Mouse (Mus musculus): Measurements from ENCODE around the gene Dram1. TPM values are rescaled to one million over a fixed set of nuclear protein-coding genes. Genes with fewer than 3 reads are reported as not detected.

Dram1 gene
- total and polyA plus RNA-seq, 2 experiments from 2014 or later = 0.39 to 0.44 TPM

DNA sequence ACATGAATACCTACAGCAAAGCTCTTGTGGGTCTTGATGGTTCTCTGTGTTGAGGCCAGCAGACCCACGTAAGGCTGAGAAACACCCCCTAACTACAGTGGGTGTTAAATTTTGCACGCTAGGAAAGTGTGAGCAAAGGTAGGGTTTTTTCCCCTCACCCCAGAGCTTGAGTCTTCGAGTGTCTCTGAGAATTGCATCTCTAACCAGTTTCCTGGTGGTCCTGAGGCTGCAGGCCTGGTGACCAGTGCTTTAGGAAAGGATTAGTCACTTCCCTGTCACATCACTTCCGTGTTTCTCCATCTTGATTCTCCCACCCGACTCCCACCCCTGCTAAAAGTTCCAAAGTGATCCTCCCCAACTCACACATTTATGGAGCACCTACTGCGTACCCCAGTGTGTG, 25.3 kb upstream of the Dram1 start:
- Histone ChIP-seq H3K4me2 (ENCODE audit: low read depth, low read length, poor library complexity, severe bottlenecking) (no peak overlapping the region), H3K9me3 (ENCODE audit: low read length) (no peaks in the 10 kb centered on the region), H3K27me3 (ENCODE audit: insufficient read depth, low read length) (no peaks in the 10 kb centered on the region), H3K4me1 (ENCODE audit: insufficient read depth, low read length) (no peaks in the 10 kb centered on the region), H3K27ac (ENCODE audit: low read depth, low read length) (no peak overlapping the region), H3K9ac (replicated peaks; ENCODE audit: low read length, poor library complexity, severe bottlenecking) (no peak overlapping the region), H3K36me3 (ENCODE audit: insufficient read depth, low read length) (no peaks in the 10 kb centered on the region), H3K4me3 (ENCODE audit: low read depth, low read length) (no peak overlapping the region)
- ATAC-seq (ENCODE audit: low FRiP score) = no peak
- no peak for DNase-seq (ENCODE audit: low spot score)
- no peak for TF ChIP-seq CTCF (IDR thresholded peaks at IDR 0.05)
- 92% methylated on average over 6 of the region's 6 CpGs for WGBS

DNA sequence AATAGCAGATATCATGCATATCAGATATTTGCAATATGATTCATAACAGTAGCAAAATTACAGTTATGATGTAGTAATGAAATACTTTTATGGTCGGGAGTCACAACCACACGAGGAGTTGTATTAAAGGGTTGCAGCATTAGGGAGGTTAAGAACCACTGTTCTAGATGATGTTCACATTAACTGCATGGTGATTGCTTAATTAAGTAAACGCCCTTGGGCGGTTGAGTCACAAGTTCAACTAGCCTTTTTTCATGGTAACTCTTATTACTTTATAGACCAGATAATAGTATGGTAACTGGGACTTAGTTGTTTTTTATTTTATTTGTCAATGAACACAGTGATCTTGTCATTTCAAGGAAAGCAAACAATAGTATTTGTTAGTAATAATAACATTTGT, 24.1 kb upstream of the Dram1 start:
- Histone ChIP-seq H3K27ac (ENCODE audit: low read depth, low read length) (no peak overlapping the region), H3K4me3 (ENCODE audit: low read depth, low read length) (no peak overlapping the region), H3K36me3 (ENCODE audit: insufficient read depth, low read length) (no peaks in the 10 kb centered on the region), H3K27me3 (ENCODE audit: insufficient read depth, low read length) (no peaks in the 10 kb centered on the region), H3K4me1 (ENCODE audit: insufficient read depth, low read length) (no peaks in the 10 kb centered on the region), H3K9me3 (ENCODE audit: low read length) (no peaks in the 10 kb centered on the region), H3K4me2 (ENCODE audit: low read depth, low read length, poor library complexity, severe bottlenecking) (no peak overlapping the region), H3K9ac (replicated peaks; ENCODE audit: low read length, poor library complexity, severe bottlenecking) (no peak overlapping the region)
- whole genome bisulfite sequencing = 96% methylated on average over 4 of the region's 4 CpGs
- DNase-seq (ENCODE audit: low spot score) (no peak), ATAC-seq (ENCODE audit: low FRiP score) (no peak)
- no peak for TF ChIP-seq CTCF (IDR thresholded peaks at IDR 0.05)

DNA sequence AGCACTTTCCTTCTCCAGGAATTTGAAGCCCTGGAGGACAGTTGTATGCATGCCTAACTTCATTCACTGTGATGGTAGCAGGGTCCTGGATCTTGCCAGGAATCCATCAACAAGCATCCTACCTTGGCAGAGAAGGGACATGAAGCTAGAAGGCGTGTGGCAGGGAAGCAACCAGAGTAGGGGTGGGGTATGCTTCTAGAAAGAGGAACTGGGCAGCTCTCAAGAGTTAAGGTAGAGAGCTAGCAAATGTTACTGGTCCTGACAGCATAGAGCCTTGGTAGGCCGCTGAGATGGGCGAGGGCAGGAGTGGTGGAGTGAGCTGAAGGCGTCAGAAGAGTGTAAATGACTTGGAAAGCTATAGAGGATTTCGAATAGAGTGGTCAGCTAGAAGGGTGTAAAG, 20.4 kb upstream of the Dram1 start:
- H3K9me3 ChIP-seq (ENCODE audit: low read length) = no peaks in the 10 kb centered on the region
- no peak overlapping the region for H3K4me3 ChIP-seq (ENCODE audit: low read depth, low read length)
- no peak overlapping the region for H3K4me2 ChIP-seq (ENCODE audit: low read depth, low read length, poor library complexity, severe bottlenecking)
- H3K27me3 ChIP-seq (ENCODE audit: insufficient read depth, low read length) = no peaks in the 10 kb centered on the region
- no peak for DNase-seq (ENCODE audit: low spot score)
- no peak for ATAC-seq (ENCODE audit: low FRiP score)
- no peak overlapping the region for H3K27ac ChIP-seq (ENCODE audit: low read depth, low read length)
- no peaks in the 10 kb centered on the region for H3K4me1 ChIP-seq (ENCODE audit: insufficient read depth, low read length)
- H3K9ac ChIP-seq (replicated peaks; ENCODE audit: low read length, poor library complexity, severe bottlenecking) = no peak overlapping the region
- H3K36me3 ChIP-seq (ENCODE audit: insufficient read depth, low read length) = no peaks in the 10 kb centered on the region
- 92% methylated on average over 5 of the region's 5 CpGs for WGBS
- TF ChIP-seq CTCF (IDR thresholded peaks at IDR 0.05) = no peak

DNA sequence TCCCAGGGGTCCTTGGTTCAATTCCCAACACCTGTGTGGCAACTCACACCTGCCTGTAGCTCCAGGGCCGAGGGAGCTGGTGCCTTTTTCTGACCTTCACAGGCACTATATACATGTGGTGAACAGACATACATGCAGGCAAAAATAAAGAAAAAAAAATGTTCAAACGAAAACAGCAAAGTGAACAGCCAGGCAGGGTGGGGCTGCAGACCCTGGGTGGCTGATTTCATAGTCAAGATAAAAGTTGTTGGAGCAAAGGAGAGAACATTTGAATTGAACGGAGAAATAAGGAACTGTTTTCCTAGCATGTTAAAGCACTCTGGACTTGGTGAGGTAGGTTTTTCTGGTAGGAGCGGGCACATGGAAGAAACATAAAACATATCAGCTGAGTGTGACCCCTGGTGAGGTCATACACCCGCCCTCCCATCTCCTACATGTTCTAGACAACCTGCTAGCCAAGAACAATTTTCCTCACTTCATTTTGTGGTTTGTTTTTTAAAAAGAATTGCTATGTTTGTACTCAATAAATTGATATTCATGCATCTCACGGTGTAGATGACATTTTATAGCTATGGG, 19.9 kb upstream of the Dram1 start:
- 93% methylated on average over 6 of the region's 6 CpGs for WGBS
- ATAC-seq (ENCODE audit: low FRiP score) = no peak
- H3K9ac ChIP-seq (replicated peaks; ENCODE audit: low read length, poor library complexity, severe bottlenecking) = no peak overlapping the region
- no peaks in the 10 kb centered on the region for H3K4me1 ChIP-seq (ENCODE audit: insufficient read depth, low read length)
- H3K27me3 ChIP-seq (ENCODE audit: insufficient read depth, low read length) = no peaks in the 10 kb centered on the region
- no peak for TF ChIP-seq CTCF (IDR thresholded peaks at IDR 0.05)
- H3K27ac ChIP-seq (ENCODE audit: low read depth, low read length) = no peak overlapping the region
- DNase-seq (ENCODE audit: low spot score) = no peak
- H3K4me3 ChIP-seq (ENCODE audit: low read depth, low read length) = no peak overlapping the region
- H3K36me3 ChIP-seq (ENCODE audit: insufficient read depth, low read length) = no peaks in the 10 kb centered on the region
- H3K9me3 ChIP-seq (ENCODE audit: low read length) = no peaks in the 10 kb centered on the region
- no peak overlapping the region for H3K4me2 ChIP-seq (ENCODE audit: low read depth, low read length, poor library complexity, severe bottlenecking)

DNA sequence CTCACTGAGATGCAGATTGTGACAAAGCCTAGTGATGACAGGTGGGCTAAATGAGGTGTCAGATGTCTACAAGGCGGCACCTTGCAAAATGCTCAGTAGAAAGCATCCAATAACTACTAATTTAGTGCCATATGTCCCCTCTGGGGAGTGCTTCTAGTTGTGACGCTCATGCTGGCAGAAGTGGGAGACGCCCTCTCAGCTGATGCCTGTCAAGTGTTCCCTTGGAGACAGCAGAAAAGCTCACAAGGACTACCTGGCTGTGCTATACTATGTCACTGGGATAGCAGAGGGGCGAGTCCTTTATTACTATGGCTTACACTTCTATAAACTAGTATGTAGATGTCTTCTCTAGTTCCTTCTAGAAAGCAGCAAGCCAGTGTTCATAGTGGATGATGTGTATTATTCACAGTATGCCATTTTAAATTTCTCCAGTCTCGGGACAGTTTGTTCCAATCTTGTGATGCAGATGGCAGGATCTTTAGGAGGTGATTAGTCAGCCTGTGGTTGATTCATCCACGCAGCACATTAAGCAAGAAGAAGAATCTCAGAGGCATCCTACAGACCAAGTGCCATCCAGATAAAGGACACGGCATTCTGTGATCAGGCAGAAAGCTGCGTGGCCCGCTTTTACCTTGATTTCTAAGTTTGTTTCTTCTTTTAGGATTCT, 13.4 kb upstream of the Dram1 start:
- ATAC-seq (ENCODE audit: low FRiP score) (no peak), DNase-seq (ENCODE audit: low spot score) (no peak)
- Histone ChIP-seq H3K4me1 (ENCODE audit: insufficient read depth, low read length) (0 out of 2 replicates have a peak, but pooled peaks cover 2% of the 10 kb centered on the region), H3K9ac (replicated peaks; ENCODE audit: low read length, poor library complexity, severe bottlenecking) (no peak overlapping the region), H3K9me3 (ENCODE audit: low read length) (no peaks in the 10 kb centered on the region), H3K4me2 (ENCODE audit: low read depth, low read length, poor library complexity, severe bottlenecking) (no peak overlapping the region), H3K27ac (ENCODE audit: low read depth, low read length) (no peak overlapping the region), H3K27me3 (ENCODE audit: insufficient read depth, low read length) (no peaks in the 10 kb centered on the region), H3K36me3 (ENCODE audit: insufficient read depth, low read length) (no peaks in the 10 kb centered on the region), H3K4me3 (ENCODE audit: low read depth, low read length) (no peak overlapping the region)
- no peak for TF ChIP-seq CTCF (IDR thresholded peaks at IDR 0.05)
- 94% methylated on average over 9 of the region's 9 CpGs for WGBS

DNA sequence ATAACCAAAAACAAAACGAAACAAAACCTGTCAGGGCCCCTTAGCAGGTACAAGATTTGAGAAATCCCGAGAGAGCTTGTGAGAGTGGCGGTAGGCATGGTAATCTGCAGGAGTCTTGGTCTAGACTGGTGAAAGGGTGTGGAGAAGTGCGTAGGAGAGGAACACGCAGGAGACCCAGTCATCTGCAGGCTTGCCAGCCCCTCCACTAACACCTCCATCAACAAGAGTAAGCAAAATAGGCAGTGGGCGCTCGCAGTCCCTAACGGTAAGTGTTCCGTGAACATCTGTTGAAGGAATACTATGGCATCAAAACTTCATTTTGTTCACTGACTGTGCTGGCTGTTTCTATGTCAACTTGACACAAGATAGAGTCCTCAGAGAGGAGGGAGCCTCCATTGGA, 12.6 kb upstream of the Dram1 start:
- H3K4me2 ChIP-seq (ENCODE audit: low read depth, low read length, poor library complexity, severe bottlenecking) = no peak overlapping the region
- H3K4me3 ChIP-seq (ENCODE audit: low read depth, low read length) = no peak overlapping the region
- 94% methylated on average over 9 of the region's 9 CpGs for WGBS
- no peaks in the 10 kb centered on the region for H3K36me3 ChIP-seq (ENCODE audit: insufficient read depth, low read length)
- 0 out of 2 replicates have a peak, but pooled peaks cover 2% of the 10 kb centered on the region for H3K4me1 ChIP-seq (ENCODE audit: insufficient read depth, low read length)
- ATAC-seq (ENCODE audit: low FRiP score) = no peak
- TF ChIP-seq CTCF (IDR thresholded peaks at IDR 0.05) = no peak
- DNase-seq (ENCODE audit: low spot score) = no peak
- H3K27ac ChIP-seq (ENCODE audit: low read depth, low read length) = no peak overlapping the region
- no peaks in the 10 kb centered on the region for H3K27me3 ChIP-seq (ENCODE audit: insufficient read depth, low read length)
- H3K9ac ChIP-seq (replicated peaks; ENCODE audit: low read length, poor library complexity, severe bottlenecking) = no peak overlapping the region
- no peaks in the 10 kb centered on the region for H3K9me3 ChIP-seq (ENCODE audit: low read length)

All from midbrain, postnatal 0 days (tissue).